Mouse (Mus musculus) forebrain, embryonic 15.5 days (tissue): Measurements from ENCODE around the gene Prkcz. TPM values are rescaled to one million over a fixed set of nuclear protein-coding genes. Genes with fewer than 3 reads are reported as not detected.
"Not testable (repeated sequence)": the region's sequence is repeated elsewhere in the genome, so short reads cannot be mapped to it uniquely, and the experiment has no call there.

ENCODE experiments used
- ATAC-seq: fragments of 200-750 bp; cut with Nextera tagmentation; replicated peaks from 2 replicates; pipeline ENCODE4 v1.8.0; 2017; ENCODE audit warnings: mild to moderate bottlenecking, moderate TSS enrichment, moderate library complexity
- H3K27ac ChIP-seq: fragments of 300-500 bp; sonication (generic); replicated peaks from 2 replicates; pipeline ENCODE4 v1.5.1; 2015; ENCODE audit warnings: mild to moderate bottlenecking, inconsistent platforms
- H3K27me3 ChIP-seq: fragments of 300-500 bp; sonication (generic); 2 replicates; pipeline ENCODE4 v1.6.1; 2015; ENCODE audit warnings: inconsistent platforms
- H3K36me3 ChIP-seq: fragments of 300-500 bp; sonication (generic); 2 replicates; pipeline ENCODE4 v1.6.1; 2015; ENCODE audit warnings: mild to moderate bottlenecking, inconsistent platforms
- H3K4me1 ChIP-seq: fragments of 300-500 bp; sonication (generic); 2 replicates; pipeline ENCODE4 v1.6.1; 2015; ENCODE audit warnings: inconsistent platforms
- H3K4me2 ChIP-seq: fragments of 300-500 bp; sonication (generic); replicated peaks from 2 replicates; pipeline ENCODE4 v1.6.1; 2015; ENCODE audit warnings: mild to moderate bottlenecking, inconsistent platforms
- H3K4me3 ChIP-seq: fragments of 300-500 bp; sonication (generic); 2 replicates; pipeline ENCODE4 v1.5.1; 2015; ENCODE audit warnings: mild to moderate bottlenecking, inconsistent platforms
- H3K9ac ChIP-seq: fragments of 300-500 bp; sonication (generic); replicated peaks from 2 replicates; pipeline ENCODE4 v1.6.1; 2015; ENCODE audit warnings: mild to moderate bottlenecking, inconsistent platforms
- H3K9me3 ChIP-seq: fragments of 300-500 bp; sonication (generic); 2 replicates; pipeline ENCODE4 v1.6.1; 2016; ENCODE audit warnings: inconsistent platforms
- WGBS: fragments of 180-500 bp; shearing (Covaris S2); methylation state at CpG from one replicate; pipeline ENCODE4 v1.1.7; 2015; ENCODE audit warnings: mixed read lengths; 5-methylcytosine and 5-hydroxymethylcytosine counted together
- polyA plus RNA-seq: library from polyadenylated mRNA; unstranded; fragments of >200 nt; fragmentation: Nextera tagmentation; extraction: Ambion mirVana; gene quantifications from 2 replicates; pipeline ENCODE4 v1.2.1, GENCODE M21; 2015

Gene Prkcz
- polyA plus RNA-seq, 1 experiment from 2014 or later: 69.1 TPM

DNA sequence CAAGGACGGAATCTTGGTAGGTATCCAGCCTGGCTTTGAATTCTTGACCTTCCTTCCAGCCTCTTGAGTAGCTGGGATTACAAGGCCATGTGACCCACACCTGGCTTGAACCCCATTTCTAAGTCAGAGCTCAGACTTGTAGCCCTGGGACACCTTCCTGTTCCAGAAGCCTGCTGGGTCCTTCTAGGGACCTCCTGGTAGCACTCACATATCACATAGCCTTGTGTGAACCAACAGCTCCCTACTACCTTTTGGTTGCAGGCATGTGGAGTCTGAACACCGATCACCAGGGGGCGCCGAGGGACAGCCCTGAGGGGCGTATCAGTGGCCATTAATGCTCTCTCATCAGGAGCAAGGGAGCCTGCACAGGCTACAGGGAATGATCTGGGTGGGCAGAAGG lies 92.8 kb downstream of the Prkcz start:
- ATAC-seq: no peak
- Histone ChIP-seq H3K4me3 (no peak overlapping the region), H3K4me2 (no peak overlapping the region), H3K27me3 (no peaks in the 10 kb centered on the region), H3K27ac (no peak overlapping the region), H3K36me3 (peaks cover 14% of the 10 kb centered on the region), H3K4me1 (no peaks in the 10 kb centered on the region), H3K9me3 (no peaks in the 10 kb centered on the region), H3K9ac (no peak overlapping the region)
- 44% methylated on average over 5 of the region's 5 CpGs for WGBS

DNA sequence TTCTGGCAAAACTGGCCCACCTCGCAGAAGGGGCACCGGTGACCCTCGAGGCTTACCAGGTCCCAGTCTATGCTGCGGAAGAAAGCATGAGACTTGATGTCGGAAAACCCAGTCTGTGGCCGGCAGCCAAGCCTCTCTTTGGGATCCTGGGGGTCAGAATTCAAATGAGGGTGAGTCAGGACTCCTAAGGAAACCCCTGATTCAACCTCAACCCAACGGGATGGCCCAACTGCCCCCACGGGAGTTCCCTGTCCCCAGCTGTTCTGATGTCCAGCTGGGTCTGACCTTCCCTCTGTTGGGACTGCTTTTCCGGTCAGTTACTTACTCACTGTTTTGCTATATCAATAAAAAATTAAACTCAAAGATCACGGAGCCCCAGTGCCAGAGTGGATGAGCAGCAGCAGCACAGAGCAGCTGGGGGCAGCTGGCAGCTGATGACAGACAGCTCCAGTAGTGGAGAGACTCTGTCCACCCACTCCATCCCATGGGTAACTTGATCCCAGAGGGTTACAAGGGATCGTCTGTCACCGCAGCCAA lies 93.5 kb downstream of the Prkcz start:
- 72% methylated on average over 12 of the region's 12 CpGs for WGBS
- Histone ChIP-seq H3K36me3 (peaks cover 14% of the 10 kb centered on the region), H3K9ac (no peak overlapping the region), H3K27me3 (no peaks in the 10 kb centered on the region), H3K4me2 (no peak overlapping the region), H3K4me1 (no peaks in the 10 kb centered on the region), H3K9me3 (no peaks in the 10 kb centered on the region), H3K4me3 (no peak overlapping the region), H3K27ac (no peak overlapping the region)
- ATAC-seq: no peak

DNA sequence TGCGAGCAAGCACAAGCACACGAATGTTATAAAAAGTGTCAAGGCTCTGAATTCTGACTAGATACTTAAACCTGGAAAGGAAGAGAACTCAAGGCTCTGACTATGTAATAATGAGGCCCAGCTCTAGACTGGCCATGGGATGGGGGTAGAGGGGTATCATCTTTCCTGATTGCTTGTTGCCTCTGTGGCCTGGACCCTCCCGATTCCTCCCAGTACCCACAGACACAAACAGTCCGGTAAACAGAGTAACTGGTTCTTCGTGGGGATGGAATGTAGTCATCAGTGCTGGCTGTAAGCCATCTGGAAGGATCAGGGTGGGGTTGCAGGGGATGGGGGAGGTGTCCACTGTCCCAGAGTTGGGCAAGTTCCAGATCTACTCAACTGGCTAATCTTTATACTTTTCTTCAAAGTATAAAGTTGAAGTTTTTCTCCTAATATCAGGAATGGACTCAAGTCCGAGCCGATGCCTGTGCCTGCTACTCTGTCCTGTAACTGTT lies 94.1 kb downstream of the Prkcz start:
- no peak overlapping the region for H3K27ac ChIP-seq
- no peaks in the 10 kb centered on the region for H3K4me1 ChIP-seq
- ATAC-seq: no peak
- 74% methylated on average over 7 of the region's 7 CpGs for WGBS
- no peak overlapping the region for H3K4me2 ChIP-seq
- no peak overlapping the region for H3K4me3 ChIP-seq
- H3K9me3 ChIP-seq: no peaks in the 10 kb centered on the region
- H3K36me3 ChIP-seq: peaks cover 16% of the 10 kb centered on the region
- no peaks in the 10 kb centered on the region for H3K27me3 ChIP-seq
- H3K9ac ChIP-seq: no peak overlapping the region

DNA sequence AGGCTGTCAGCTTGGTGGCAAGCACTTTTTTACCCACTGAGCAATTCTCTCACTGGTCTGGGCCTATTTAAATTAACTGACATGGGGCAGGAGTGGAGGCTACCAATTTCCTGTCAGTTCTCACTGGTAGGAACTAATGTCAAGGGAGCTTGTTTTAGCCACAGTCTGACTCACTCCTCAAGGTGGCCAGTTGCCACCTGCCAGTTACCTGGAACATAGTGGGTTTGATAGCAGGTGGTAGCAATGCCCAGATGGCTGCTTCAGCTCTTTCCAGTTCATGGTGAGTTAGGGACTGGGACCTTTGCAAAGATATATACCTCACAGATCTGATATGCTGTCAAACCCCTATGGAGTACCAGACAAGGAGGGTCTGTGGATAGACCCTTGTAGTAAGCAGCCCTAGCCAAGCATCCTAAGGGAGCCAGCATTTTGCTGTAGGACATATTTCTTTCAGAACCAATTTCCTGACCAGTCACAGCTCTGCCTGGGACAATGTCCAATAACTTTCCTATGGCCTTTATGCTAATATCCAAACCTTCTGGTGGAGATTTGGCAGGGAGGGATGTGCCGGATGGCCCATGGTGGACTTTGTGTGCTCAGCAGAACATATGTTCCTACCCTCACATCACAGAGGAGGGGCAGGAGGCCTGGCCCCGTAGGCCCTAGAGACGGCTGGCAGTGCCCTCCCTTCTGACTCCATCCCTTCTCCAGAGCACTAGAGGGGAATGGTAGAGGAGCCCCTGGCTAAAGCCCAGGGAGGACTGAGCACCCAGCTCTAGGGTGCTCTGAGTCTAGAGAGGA lies 96.4 kb downstream of the Prkcz start:
- ATAC-seq: no peak
- Histone ChIP-seq H3K9me3 (no peaks in the 10 kb centered on the region), H3K4me1 (no peaks in the 10 kb centered on the region), H3K36me3 (peaks cover 16% of the 10 kb centered on the region; the same call in 1 of the 2 replicates), H3K9ac (no peak overlapping the region), H3K27ac (no peak overlapping the region), H3K27me3 (no peaks in the 10 kb centered on the region), H3K4me3 (no peak overlapping the region), H3K4me2 (no peak overlapping the region)
- WGBS: 79% methylated on average over 3 of the region's 3 CpGs

DNA sequence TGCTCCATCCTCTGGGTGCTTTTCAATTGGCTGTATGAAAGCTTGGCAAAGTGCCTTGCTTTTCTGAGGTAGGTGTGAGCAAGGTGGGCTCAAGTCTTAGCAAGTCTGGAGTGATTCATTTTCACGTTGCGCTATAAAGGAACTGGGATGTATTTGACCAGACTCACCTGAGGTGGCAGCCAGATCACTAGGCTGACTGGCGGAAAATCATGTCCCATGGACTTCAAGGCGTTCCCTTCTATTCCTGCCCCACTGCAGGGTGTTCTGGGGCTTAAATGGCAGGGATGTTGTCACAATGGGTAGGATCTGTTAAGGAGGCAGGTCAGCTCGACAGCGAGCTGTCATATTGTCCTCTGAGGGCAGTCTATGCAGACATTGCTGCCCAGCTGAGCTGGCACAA lies 108.9 kb downstream of the Prkcz start:
- H3K27ac ChIP-seq: 0 out of 2 replicates have a peak overlapping the region, but pooled peaks have one; percentile 3
- 77% methylated on average over 6 of the region's 6 CpGs for WGBS
- no peak for ATAC-seq
- H3K27me3 ChIP-seq: no peaks in the 10 kb centered on the region
- H3K9me3 ChIP-seq: no peaks in the 10 kb centered on the region
- no peak overlapping the region for H3K4me3 ChIP-seq
- no peaks in the 10 kb centered on the region; the same call in 1 of the 2 replicates for H3K36me3 ChIP-seq
- peaks cover 38% of the 10 kb centered on the region for H3K4me1 ChIP-seq
- H3K4me2 ChIP-seq: peak overlapping the region; percentile 83; the same call in 1 of the 2 replicates
- H3K9ac ChIP-seq: peak overlapping the region; percentile 84; the same call in 1 of the 2 replicates

DNA sequence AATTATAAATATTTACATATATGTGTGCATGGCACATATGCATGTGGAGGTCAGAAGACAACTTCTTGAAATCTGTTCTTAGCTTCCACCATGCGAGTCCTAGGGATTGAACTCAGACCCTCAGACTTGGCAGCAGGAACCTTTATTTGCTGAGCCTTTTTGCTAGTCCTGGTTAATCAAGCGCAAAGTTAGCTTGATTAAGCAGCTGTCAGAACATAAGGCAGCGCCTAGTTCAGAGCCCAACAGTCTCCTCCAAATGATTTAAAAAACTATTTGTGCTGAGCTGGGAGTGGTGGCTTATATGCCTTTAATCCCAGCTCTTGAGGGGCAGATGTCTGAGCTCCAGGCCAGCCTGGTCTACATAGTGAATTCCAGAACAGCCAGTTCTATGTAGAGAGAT lies 110.0 kb downstream of the Prkcz start:
- no peaks in the 10 kb centered on the region for H3K27me3 ChIP-seq
- peak overlapping the region; percentile 84 for H3K9ac ChIP-seq
- 28% methylated on average over 3 of the region's 3 CpGs for WGBS
- no peaks in the 10 kb centered on the region for H3K9me3 ChIP-seq
- H3K4me2 ChIP-seq: peak overlapping the region; percentile 83
- H3K4me3 ChIP-seq: peak overlapping the region; percentile 67
- peaks cover 49% of the 10 kb centered on the region for H3K4me1 ChIP-seq
- ATAC-seq: no peak
- peak overlapping the region; percentile 99 for H3K27ac ChIP-seq
- no peaks in the 10 kb centered on the region; the same call in 1 of the 2 replicates for H3K36me3 ChIP-seq

DNA sequence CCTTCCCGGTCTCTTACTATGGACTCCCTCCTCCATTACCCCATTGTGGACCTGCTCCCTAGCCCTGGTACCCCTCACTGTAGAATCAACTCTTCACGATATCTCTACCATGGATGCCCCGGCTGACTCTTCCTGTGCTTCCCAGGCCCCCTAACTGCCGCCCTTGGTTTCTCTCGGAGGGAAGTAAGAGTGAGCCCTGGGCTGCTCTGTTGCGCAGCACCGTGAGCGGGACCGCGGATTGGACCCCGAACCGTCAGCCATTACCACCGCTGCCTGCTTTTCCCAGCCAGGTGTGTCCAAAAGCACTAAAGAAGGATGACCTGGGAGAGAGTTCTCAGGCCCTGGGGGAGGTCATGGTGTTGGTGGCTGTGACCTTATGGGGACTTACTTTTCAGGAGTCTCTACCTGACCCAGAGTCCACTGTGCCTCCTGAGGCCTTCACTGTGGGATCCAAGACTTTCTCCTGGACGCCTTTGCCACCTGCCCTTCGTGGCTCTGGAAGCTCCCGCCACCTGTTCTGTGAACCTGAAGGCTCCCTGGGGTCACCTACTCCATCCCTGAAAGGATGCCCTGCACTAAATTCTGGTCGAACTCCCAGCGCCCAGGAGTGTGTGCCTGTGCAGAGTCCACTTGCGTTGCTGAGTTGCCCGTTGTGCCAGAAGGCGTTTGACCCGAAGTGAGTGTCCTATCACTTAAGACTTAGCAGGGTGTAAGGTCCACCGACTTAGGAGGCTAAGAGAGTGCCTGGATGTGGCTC lies 110.6 kb downstream of the Prkcz start:
- 8% methylated on average over 23 of the region's 23 CpGs for WGBS
- H3K27ac ChIP-seq: peak overlapping the region; percentile 99
- peak; percentile 26 for ATAC-seq
- peak overlapping the region; percentile 67 for H3K4me3 ChIP-seq
- no peaks in the 10 kb centered on the region for H3K27me3 ChIP-seq
- peak overlapping the region; percentile 84 for H3K9ac ChIP-seq
- H3K4me1 ChIP-seq: peaks cover 55% of the 10 kb centered on the region
- peak overlapping the region; percentile 83 for H3K4me2 ChIP-seq
- H3K36me3 ChIP-seq: no peaks in the 10 kb centered on the region
- H3K9me3 ChIP-seq: no peaks in the 10 kb centered on the region

DNA sequence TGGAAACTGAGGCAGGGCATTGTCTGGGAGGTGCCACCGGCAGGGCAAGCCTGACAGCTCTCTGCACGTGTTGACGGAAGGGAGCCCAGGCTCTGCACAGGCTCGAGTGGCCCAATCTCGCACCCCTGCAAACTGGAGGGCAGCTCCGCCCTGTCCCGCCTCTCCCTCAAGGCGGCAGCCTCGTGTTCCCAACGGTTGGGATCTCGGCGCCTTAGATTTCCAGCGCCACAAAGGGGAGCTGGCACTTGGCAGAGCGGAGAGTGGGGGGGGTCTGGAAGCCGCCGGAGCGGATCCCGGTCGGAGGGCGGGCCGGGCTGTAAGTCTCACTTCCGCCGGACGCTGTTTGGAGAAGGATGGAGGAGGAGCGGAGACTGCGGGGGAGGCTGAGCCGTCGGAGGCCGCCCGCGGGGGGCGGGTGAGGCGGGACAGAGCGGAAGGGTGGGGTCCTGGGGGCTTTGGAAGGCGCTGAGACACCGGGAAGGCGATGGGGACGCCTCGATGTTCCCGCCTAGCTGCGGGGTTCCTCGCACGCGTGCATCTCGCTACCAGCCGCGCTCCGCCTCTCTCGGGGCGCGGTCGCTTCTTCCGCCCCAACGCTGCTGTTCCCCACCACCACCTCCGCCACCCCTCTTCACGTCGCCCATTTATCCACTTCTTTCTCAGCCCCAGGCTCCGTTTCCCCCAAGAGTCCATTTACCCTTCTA lies 111.4 kb downstream of the Prkcz start, which contains the start of gene Faap20:
Gene Faap20, plus strand, starts transcription at position 155 of the 704 bp plus-strand sequence.
- under 1% methylated on average over 58 of the region's 58 CpGs for WGBS
- ATAC-seq: peak; percentile 88

DNA sequence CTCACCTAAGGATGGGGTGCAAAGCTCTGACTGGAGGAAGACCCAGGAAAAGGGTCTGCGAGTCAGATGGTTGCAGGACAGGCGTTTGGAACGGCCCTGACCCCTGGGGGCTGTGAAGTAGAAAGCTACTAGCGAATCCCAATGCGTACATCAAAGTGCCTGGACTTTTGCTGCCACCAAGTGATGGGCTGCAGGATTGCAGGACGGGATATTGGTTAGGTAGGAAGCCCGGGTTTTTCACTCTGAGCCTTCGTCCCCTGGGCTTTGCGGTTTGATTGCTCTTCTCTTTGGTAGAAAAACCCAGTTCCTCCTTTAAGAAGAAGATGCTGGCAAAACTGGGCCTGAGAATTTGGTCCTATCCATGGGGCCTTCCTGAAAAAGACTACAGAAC lies 111.9 kb downstream of the Prkcz start:
- peak overlapping the region; percentile 84 for H3K9ac ChIP-seq
- peak overlapping the region; percentile 99 for H3K27ac ChIP-seq
- H3K27me3 ChIP-seq: no peaks in the 10 kb centered on the region
- WGBS: under 1% methylated on average over 9 of the region's 9 CpGs
- H3K36me3 ChIP-seq: no peaks in the 10 kb centered on the region
- peak overlapping the region; percentile 83 for H3K4me2 ChIP-seq
- no peaks in the 10 kb centered on the region for H3K9me3 ChIP-seq
- peak; percentile 62 for ATAC-seq
- H3K4me1 ChIP-seq: peaks cover 55% of the 10 kb centered on the region
- peak overlapping the region; percentile 67 for H3K4me3 ChIP-seq

More for the DNA sequence above, 111.4 kb downstream of the Prkcz start, which contains the start of gene Faap20:
- no peaks in the 10 kb centered on the region for H3K9me3 ChIP-seq
- H3K4me1 ChIP-seq: peaks cover 55% of the 10 kb centered on the region
- no peaks in the 10 kb centered on the region for H3K27me3 ChIP-seq
- peak within 1 kb of the TSS; percentile 67 for H3K4me3 ChIP-seq
- H3K9ac ChIP-seq: peak within 1 kb of the TSS; percentile 84
- H3K27ac ChIP-seq: peak within 1 kb of the TSS; percentile 99
- peak within 1 kb of the TSS; percentile 83 for H3K4me2 ChIP-seq
- H3K36me3 ChIP-seq: no peaks in the 10 kb centered on the region

DNA sequence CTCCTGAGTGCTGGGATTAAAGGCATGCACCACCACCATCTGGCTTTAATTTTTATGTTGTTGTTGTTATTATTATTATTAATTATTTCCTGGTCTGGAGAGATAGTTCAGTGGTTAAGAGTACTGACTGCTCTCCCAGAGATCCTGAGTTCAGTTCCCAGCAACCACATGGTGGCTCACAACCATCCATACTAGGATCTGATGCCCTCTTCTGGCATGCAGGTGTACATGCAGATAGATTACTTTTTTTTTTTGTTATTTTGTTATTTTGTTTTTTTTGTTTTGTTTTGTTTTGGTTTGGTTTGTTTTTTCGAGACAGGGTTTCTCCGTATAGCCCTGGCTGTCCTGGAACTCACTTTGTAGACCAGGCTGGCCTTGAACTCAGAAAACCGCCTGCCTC lies 113.1 kb downstream of the Prkcz start:
- H3K27me3 ChIP-seq, H3K36me3 ChIP-seq, H3K4me3 ChIP-seq, H3K4me2 ChIP-seq, H3K9me3 ChIP-seq, H3K27ac ChIP-seq, H3K9ac ChIP-seq, ATAC-seq: not testable (repeated sequence)
- peaks cover 47% of the 10 kb centered on the region for H3K4me1 ChIP-seq
- WGBS: 94% methylated on average over 3 of the region's 3 CpGs

DNA sequence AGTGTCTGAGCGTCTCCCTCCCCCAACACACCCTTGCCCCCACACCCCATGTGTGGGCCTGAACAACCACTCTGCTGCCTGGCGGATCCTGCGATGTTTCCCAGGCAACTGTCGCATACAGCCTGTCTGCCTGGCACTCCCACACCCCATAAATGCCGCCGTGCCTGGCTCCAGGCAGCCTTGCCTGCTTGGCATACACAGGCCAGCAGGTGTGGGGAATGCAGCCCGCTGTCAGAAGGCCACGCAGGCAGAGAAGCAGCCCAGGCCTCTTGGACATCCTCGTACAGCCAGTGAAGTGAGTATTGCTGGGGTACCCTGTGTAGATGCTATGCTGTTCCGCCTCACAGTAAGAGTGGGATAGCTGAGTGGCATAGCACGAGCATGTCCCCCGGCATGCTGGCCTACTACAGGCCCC lies 114.5 kb downstream of the Prkcz start:
- Histone ChIP-seq H3K27ac (peak overlapping the region; percentile 78), H3K4me2 (no peak overlapping the region), H3K4me1 (peaks cover 34% of the 10 kb centered on the region), H3K27me3 (no peaks in the 10 kb centered on the region), H3K9ac (no peak overlapping the region), H3K4me3 (no peak overlapping the region), H3K36me3 (no peaks in the 10 kb centered on the region), H3K9me3 (no peaks in the 10 kb centered on the region)
- 55% methylated on average over 12 of the region's 12 CpGs for WGBS
- peak; percentile 36 for ATAC-seq
